Mouse (Mus musculus) left cerebral cortex, adult 18-20 months (tissue): ENCODE results near the gene Cdk12. TPM values are rescaled to one million over a fixed set of nuclear protein-coding genes. Genes with fewer than 3 reads are reported as not detected.

Source experiments
- DNase-seq, 2 experiments: peaks; one replicate each; pipeline ENCODE4 v3.0.0; 2021 to 2022; ENCODE audit warnings: low spot score in 2 of 2, mixed read lengths in 1 of 2
- total RNA-seq, 2 experiments: library from RNA; stranded (reverse); gene quantifications; 2 replicates each; pipeline ENCODE4 v1.2.3; 2021

The Cdk12 gene
- total RNA-seq, 2 experiments from 2014 or later = 34.9 to 36.2 TPM

GRCm38 (mm10) chr11:98253807-98254206, 50.9 kb downstream of the Cdk12 start:
- DNase-seq = no peak

GRCm38 (mm10) chr11:98260706-98261479, 58.0 kb downstream of the Cdk12 start:
- no peak for DNase-seq

GRCm38 (mm10) chr11:98265039-98265438, 62.2 kb downstream of the Cdk12 start:
- DNase-seq = peak; percentile 86 to 92

DNA sequence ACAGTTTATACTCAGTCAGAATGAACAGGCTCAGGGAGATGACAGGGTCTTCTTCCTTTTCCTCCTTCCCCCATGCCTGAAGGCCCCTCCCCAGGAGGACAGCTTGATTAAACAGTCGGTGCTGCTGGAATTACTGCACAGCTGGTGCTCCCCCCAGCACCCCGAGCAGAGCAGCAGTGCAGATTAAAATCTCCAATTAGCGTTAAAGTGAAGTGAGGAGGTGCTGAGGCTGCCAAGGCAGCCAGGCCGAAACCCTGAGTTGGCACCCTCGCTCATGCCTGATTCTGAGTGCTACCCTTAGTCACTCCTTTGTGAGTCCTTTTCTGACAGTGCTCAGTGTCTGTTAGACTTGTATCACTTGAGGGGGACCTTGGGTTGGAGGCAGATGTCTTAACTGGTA, 63.0 kb downstream of the Cdk12 start:
- DNase-seq = no peak

GRCm38 (mm10) chr11:98266699-98267402, 64.0 kb downstream of the Cdk12 start:
- no peak for DNase-seq

- peak; percentile 43 to 61 for DNase-seq
Measured at GRCm38 (mm10) chr11:98270066-98270465, 67.2 kb downstream of the Cdk12 start.

DNA sequence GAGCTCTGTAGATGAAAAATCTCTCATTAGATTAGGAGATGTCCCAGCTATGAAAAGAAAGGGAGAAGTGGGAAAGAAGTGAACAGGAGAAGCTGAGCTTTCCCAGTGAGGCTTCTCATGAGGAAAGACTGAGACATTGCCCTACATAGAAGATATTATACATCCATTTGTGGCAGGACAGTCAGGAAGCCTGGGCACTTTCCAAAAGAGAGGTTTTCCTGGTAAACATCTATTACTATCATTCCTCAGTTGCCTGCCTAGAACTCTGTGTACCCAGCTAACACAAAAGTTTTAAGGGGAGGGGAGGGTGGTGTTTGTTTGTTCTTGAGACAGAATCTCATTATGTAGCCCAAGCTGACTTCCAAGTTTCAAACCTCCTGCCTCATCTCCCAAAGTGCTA, 67.6 kb downstream of the Cdk12 start:
- no peak for DNase-seq

DNA sequence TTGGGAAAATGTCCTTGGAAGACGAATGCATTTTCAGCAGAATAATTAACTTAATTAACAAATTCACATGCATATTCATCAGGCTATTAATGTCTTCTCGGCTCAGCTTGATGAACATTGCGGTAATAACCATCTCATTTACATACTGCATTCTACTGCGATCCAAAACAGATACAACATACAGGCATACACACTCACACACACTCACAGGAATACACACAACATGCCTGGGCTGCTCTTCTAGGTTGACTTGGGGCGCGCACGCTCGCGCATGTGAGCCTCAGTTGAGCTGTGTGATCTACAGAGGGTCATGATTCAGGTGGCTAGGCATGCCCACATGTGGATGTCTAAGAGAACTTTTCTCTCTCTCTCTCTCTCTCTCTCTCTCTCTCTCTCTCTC, 80.9 kb downstream of the Cdk12 start:
- DNase-seq = no peak

DNA sequence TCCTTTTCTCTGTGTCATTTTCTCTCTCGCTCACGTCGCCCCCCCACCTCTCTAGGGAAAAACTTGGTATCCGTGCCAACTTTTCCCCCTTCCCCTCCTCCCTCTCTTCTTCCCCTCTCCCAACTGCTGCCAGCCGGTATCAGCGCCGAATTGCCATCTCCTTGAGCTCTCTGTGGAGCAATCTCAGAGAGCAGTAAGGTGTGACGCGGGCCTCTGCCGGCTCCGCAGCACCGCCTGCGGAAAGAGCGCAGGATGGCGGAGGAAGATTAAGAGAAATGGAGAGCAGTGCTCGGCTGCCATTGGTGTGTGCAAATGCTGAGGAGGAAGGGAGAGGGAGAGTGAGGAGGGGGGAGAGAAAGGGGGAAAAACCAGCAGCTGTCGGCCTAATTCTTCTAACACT, 81.4 kb downstream of the Cdk12 start:
- peak; percentile 51 to 65 for DNase-seq

GRCm38 (mm10) chr11:98285368-98285767, 82.5 kb downstream of the Cdk12 start:
- DNase-seq = no peak

DNA sequence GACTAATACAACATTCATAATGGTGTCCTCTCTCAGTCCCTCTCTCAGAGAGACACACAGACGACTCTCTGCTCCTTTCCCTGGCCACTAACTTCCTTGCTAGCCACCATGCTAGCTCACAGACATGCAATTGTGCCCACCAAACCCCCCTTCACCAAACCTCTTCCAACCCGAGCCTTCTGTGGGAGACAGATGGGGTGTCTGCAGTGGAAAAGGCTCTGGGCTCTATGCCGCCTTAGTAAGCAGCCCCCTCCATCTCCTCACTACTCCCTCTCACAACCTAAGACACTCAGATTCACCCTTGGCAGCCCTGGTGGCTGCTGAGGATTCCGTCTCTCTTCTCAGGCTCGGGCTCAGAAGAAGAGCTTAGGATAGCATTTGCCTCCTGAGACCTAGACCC, 84.7 kb downstream of the Cdk12 start:
- no peak for DNase-seq

- DNase-seq = no peak
Measured at GRCm38 (mm10) chr11:98287961-98288360, 85.1 kb downstream of the Cdk12 start.

- DNase-seq = peak in 1 of 2 experiments; percentile 60
Measured at GRCm38 (mm10) chr11:98289873-98290272, 87.0 kb downstream of the Cdk12 start.

GRCm38 (mm10) chr11:98290906-98291305, 88.0 kb downstream of the Cdk12 start:
- no peak for DNase-seq

DNA sequence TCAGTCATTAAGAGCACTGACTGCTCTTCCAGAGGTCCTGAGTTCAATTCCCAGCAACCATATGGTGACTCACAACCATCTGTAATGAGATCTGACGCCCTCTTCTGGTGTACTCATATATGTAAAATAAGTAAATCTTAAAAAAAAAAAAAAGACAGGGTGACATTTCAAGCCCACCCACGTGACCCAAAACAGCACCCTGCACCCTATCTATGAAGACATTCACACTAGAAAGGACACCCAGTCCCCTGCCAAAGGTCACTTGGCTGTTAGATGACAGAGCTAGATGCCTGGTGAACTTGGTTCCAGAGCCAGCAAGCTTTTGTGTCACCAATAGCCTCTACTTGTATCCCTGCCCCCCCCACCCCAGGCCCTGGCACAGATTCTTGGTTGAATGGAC, 90.2 kb downstream of the Cdk12 start:
- DNase-seq = no peak

- DNase-seq = peak; percentile 78 to 87
Measured at GRCm38 (mm10) chr11:98294188-98295012, 91.5 kb downstream of the Cdk12 start.

DNA sequence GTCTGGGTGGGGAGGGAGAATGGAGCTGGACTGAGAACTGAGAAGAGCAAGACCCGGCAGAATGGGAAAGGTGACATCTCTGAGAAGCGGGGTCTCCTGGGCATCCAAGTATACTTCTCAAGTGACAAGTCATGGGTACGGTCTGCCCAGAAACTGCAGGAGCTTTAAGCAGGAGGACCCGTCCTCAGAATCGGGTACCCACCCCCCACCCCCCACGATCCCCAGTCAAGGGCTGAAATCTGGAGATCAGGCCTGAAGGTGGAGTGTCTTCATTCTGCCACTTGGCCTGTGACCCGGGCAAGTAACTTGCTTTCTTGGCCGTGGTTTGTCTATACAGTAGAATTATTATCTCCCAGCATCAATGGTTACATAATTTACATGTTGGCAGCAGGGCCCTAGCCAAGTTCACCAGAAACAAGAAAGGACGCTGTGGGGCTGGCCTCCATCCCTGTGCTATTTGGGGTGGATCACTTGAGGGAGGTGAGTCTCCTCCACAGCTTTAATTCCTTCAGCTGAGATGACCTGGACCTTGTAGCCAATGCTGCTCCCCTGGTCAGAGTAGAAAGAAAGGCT, 92.2 kb downstream of the Cdk12 start:
- DNase-seq = peak in 1 of 2 experiments; percentile 35

DNA sequence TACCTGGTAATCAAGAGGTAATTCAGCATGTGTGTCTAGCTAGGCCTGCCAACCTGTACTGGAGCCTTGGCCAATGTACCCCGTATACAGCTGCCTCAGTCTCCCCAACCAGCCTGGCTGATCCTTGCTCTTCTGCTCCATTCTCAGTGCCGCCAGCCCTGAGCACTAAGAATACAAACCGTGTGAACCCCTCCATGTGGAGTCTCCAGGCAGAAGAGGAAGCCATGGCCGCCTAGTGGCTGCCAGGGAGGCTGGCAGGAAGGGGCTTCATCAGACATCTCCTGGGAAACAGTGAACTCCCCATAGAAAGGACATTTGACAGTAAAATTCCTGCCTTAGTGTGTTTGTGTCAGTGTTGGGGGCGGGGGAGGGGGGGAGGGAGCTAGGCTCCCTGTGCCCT, 93.4 kb downstream of the Cdk12 start:
- peak; percentile 32 to 54 for DNase-seq

- no peak for DNase-seq
Measured at GRCm38 (mm10) chr11:98296916-98297315, 94.1 kb downstream of the Cdk12 start.

DNA sequence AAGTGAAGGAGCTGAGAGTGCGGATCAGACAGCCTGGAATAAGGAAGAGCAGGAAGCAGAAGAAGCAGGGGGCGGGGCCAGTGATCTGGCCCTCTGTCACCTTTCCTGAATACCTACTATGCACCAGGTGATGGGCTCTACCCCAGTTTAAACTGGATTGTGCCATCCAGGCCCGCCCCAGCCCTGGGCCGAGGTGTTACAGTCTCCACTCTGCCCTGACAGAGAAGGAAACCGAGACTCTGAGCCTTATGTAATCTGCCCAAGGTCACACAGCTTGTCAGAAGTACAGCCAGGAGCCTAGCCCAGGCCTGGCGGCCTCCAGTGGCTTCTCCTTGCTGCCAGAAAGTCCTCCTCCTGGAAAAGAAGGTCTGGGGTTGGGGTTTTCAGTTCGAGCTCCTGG, 94.9 kb downstream of the Cdk12 start:
- no peak for DNase-seq

- DNase-seq = no peak
Measured at GRCm38 (mm10) chr11:98298484-98299205, 95.8 kb downstream of the Cdk12 start.
